Mouse (Mus musculus) gastrocnemius, adult 2 months (tissue): ENCODE results near the gene Nr5a2. TPM values are rescaled to one million over a fixed set of nuclear protein-coding genes. Genes with fewer than 3 reads are reported as not detected.
A peak's percentile ranks its signal among the peaks of the same experiment; 100 is the strongest.

Source experiments
- DNase-seq: peaks from one replicate; pipeline ENCODE4 v3.0.0; 2022
- H3K27ac ChIP-seq: fragments of 200-600 bp; 2 replicates; pipeline ENCODE4 v1.8.1; 2022; ENCODE audit warnings: mild to moderate bottlenecking
- H3K4me3 ChIP-seq: fragments of 200-600 bp; 2 replicates; pipeline ENCODE4 v1.8.1; 2022; ENCODE audit warnings: mild to moderate bottlenecking, moderate library complexity
- CTCF ChIP-seq: fragments of 200-600 bp; IDR thresholded peaks from 2 replicates; pipeline ENCODE4 v1.8.1; 2022; ENCODE audit warnings: antibody characterized with exemption, mild to moderate bottlenecking, moderate library complexity
- intact Hi-C: fragments of 180-260 bp; cut with DNase I; formaldehyde crosslinking; loops from one replicate; pipeline ENCODE4 v1.15.1; 2025
- total RNA-seq, 2 experiments: library from RNA; stranded (reverse); gene quantifications; 2 replicates each; pipeline ENCODE4 v1.2.3; 2021

Gene Nr5a2
- total RNA-seq, 2 experiments from 2014 or later, result 0.11 to 0.26 TPM

DNA sequence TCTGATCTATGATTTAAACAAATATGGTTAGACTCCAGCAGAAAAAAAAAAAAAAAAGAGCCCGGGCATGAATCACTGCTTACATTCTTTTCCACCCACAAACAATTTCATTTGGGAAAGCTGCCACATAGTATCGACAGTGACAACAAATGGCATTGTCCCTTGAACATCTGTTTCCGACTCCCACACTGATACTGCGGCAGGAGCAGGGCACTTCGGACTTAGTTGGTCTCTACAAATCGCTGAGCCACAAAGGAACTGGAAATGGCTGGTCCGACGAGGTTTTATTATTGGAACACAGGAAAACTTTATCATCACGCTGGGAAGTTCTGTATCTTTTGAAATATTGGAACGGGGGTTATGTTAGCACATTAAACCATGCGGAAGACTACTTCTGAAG, 44.8 kb downstream of the Nr5a2 start:
- no peak for DNase-seq

DNA sequence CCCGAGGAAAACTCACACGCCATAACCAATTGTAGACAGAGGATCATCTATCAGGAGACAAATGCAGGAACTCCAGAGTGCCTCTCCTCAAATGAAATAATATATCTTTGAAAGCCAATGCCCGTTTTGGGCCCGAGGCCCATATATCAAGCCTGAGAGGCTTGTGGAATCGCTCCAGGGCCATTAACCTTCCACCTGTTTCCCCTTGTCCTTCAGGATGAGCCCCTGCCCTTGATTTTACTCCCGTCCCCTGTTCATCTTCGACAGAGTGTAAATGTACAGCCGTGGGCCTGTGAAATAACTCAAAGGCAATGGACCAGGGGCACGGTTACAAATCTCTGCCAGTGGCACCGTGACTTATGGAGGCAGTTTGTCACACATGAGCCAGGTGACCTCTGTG, 48.3 kb downstream of the Nr5a2 start:
- no peak overlapping the region for H3K27ac ChIP-seq
- intact Hi-C loops, result no loop called here
- DNase-seq, result no peak
- H3K4me3 ChIP-seq, result no peak overlapping the region
- no peak for TF ChIP-seq CTCF

More for the DNA sequence above, 44.8 kb downstream of the Nr5a2 start:
- intact Hi-C loops, result no loop called here
- Histone ChIP-seq H3K27ac (no peak overlapping the region), H3K4me3 (peak overlapping the region; percentile 47)
- no peak for TF ChIP-seq CTCF

GRCm38 (mm10) chr1:136911594-136911860, 48.7 kb downstream of the Nr5a2 start:
- H3K4me3 ChIP-seq, result no peak overlapping the region
- intact Hi-C loops, result no loop called here
- TF ChIP-seq CTCF, result no peak
- DNase-seq, result no peak
- no peak overlapping the region for H3K27ac ChIP-seq

- TF ChIP-seq CTCF, result no peak
Observed at GRCm38 (mm10) chr1:136910741-136911593, 49.3 kb downstream of the Nr5a2 start.

DNA sequence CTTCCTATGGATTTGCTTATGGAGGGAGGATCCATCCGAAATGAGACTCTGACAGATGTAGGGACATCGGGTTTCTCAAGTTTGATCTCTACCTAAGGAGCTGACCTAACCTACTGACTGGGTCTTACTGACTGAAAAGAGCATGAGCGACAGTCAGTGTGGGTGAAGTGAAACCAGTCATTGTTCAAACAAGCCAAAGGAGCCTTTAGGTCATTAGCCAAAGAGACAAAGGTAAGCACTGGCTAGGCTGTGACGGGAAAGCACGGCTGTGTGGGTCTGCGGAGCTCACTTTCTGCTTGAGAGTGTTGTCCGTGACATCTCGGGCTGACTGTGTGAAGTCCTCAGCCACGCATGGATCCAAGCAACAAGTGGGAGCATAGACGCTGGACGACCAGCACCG, 50.1 kb downstream of the Nr5a2 start:
- no peak overlapping the region for H3K27ac ChIP-seq
- intact Hi-C loops, result no loop called here
- no peak overlapping the region for H3K4me3 ChIP-seq
- no peak for TF ChIP-seq CTCF
- no peak for DNase-seq

More at GRCm38 (mm10) chr1:136910741-136911593, 49.3 kb downstream of the Nr5a2 start:
- DNase-seq, result no peak
- H3K4me3 ChIP-seq, result no peak overlapping the region
- intact Hi-C loops, result no loop called here
- no peak overlapping the region for H3K27ac ChIP-seq

GRCm38 (mm10) chr1:136909494-136910037, 50.7 kb downstream of the Nr5a2 start:
- no peak overlapping the region for H3K27ac ChIP-seq
- no peak for TF ChIP-seq CTCF
- no peak for DNase-seq
- H3K4me3 ChIP-seq, result no peak overlapping the region
- intact Hi-C loops, result no loop called here

DNA sequence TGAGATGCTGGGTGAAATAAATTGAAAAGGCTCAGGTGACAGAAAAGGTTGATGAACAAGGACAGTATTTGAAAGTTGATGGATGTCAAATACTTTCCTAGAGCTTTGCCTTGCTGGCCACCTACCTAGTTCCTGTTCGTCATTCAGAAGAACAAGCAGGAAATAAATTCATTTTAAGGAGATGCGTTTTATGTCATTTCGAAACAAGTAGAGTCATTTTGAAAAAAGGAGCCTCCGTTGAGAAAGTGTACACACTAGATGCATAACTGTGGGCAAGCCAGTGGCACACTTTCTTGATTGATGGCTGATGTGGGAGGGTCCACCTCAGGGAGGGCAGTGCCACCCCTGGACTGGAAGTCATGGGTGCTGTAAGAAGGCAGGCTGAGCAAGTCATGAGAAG, 62.1 kb downstream of the Nr5a2 start:
- no peak overlapping the region for H3K27ac ChIP-seq
- no peak for DNase-seq
- H3K4me3 ChIP-seq, result no peak overlapping the region
- intact Hi-C loops, result no loop called here
- no peak for TF ChIP-seq CTCF

GRCm38 (mm10) chr1:136896351-136896750, 63.9 kb downstream of the Nr5a2 start:
- no peak for TF ChIP-seq CTCF
- intact Hi-C loops, result no loop called here
- no peak overlapping the region for H3K4me3 ChIP-seq
- no peak for DNase-seq
- H3K27ac ChIP-seq, result no peak overlapping the region

DNA sequence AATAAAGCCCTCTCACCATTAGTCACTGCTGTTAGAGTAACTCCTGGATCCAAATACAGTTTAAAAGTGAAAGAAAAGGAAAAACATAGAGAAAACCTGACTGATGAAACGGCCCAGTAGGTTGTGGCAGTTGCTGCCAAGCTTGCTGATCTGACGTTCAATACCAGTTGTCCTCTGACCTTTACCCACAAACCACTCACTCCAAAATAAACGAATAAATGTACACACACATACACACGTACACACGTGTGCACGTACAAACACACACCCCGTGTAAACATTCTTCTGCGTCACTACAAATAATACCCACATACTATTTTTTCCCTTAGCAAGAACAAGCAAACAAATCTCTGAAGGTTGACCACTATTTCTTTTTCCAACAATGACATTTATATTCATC, 64.4 kb downstream of the Nr5a2 start:
- TF ChIP-seq CTCF, result no peak

DNA sequence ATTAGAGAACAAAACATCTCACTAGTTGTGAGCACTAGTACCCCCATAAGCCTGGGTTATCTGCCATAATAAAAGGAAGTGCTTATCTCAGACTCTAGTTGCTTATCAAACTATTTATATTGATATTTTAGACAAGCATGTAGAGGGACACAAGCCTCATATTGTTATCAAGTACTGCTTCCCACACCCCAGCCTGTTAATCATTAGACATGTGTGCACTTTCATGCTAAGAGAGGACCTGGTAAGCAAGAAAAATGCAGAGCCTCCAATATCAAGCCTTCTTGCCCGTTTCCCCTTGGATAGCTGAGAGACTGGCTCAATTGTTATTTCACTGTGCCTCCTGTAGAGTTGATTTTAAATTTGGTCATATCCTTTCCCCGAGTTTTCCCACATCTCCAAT, 65.5 kb downstream of the Nr5a2 start:
- intact Hi-C loops, result no loop called here
- no peak for TF ChIP-seq CTCF
- no peak for DNase-seq
- Histone ChIP-seq H3K27ac (no peak overlapping the region), H3K4me3 (no peak overlapping the region)

More for the DNA sequence above, 64.4 kb downstream of the Nr5a2 start:
- intact Hi-C loops, result no loop called here
- Histone ChIP-seq H3K4me3 (no peak overlapping the region), H3K27ac (no peak overlapping the region)
- DNase-seq, result no peak

- no peak overlapping the region for H3K27ac ChIP-seq
- no peak overlapping the region for H3K4me3 ChIP-seq
- intact Hi-C loops, result no loop called here
- DNase-seq, result no peak
- TF ChIP-seq CTCF, result no peak
Observed at GRCm38 (mm10) chr1:136893162-136893561, 67.1 kb downstream of the Nr5a2 start.

GRCm38 (mm10) chr1:136890439-136890838, 69.8 kb downstream of the Nr5a2 start:
- H3K4me3 ChIP-seq, result no peak overlapping the region; the same call in 1 of the 2 replicates
- intact Hi-C loops, result no loop called here
- DNase-seq, result no peak
- TF ChIP-seq CTCF, result no peak
- H3K27ac ChIP-seq, result no peak overlapping the region

- intact Hi-C loops, result no loop called here
- Histone ChIP-seq H3K4me3 (no peak overlapping the region), H3K27ac (no peak overlapping the region)
- no peak for DNase-seq
- TF ChIP-seq CTCF, result no peak
Observed at GRCm38 (mm10) chr1:136888704-136889103, 71.5 kb downstream of the Nr5a2 start.

DNA sequence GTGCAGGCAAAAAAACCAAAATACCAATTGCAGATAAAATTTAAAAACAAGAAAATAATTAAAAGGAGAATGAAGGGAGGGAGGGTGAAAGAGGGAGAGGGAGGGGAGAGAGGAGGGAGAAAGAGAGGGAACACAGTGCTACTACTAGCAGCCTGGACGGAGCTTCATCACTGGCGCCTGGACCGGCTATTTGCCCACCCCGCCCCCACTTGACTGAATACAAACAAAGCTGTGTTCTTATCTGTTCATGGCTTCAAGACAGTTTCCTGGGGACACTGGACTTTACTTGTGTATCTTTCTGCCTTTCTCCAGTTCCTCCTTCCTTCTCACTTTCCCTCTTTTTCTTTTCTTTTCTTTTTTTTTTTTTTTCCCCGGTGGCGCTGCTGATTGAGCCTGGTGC, 73.6 kb downstream of the Nr5a2 start:
- intact Hi-C loops, result no loop called here
- Histone ChIP-seq H3K4me3 (no peak overlapping the region), H3K27ac (no peak overlapping the region)
- DNase-seq, result no peak
- no peak for TF ChIP-seq CTCF
